Comparison of ENCODE assay signal across 8 mouse cellular contexts in the genomic region with DNA sequence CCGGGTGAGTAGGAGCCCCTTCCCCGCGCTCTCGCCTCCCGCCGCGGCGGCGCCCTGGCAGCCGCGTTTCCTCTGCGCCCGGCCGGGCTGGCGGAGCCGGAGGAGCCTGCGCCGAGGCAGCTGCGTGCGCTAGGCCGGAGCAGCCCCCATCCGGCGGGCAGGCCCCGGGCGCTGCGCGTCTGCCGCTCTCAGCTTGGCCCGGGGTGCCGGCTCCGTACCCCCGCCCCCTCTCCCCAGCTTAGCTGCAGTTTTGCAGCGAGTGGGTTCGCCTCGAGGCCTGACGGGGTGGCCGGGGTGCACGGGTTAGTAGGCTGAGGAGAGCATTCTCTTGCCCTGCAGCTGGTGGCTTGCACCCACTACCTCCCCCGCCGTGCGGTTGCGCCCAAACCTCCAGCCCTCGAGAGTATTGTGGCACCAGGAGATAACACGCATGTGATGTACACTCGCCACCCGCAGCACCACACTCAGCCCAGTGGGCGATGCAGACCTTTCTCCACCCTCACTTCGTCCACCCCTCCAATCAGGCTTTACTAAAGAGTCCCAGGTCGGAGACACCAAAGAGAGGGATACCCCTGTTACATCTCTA. TPM values are rescaled to one million over a fixed set of nuclear protein-coding genes. Genes with fewer than 3 reads are reported as not detected.
A peak's percentile ranks its signal among the peaks of the same experiment; 100 is the strongest.
DNase-seq lines count a peak whose midpoint lies in the region; ATAC-seq and TF ChIP-seq lines count a peak whose summit lies in the region.

No protein-coding gene starts in this region.

- 1% methylated on average over 38 of the region's 49 CpGs for WGBS in small intestine, adult 2 months

- no peaks in the 10 kb centered on the region for H3K36me3 ChIP-seq in small intestine, adult 2 months (ENCODE audit: control insufficient read depth, insufficient read depth, low read length)

- DNase-seq in cerebellum, postnatal 25 days = no peak
- DNase-seq in embryo, embryonic 10.5 days (ENCODE audit: low spot score) = peak; percentile 52
- peak; percentile 54 for DNase-seq in gastrocnemius, postnatal 14 days
- DNase-seq in left cerebral cortex, postnatal 4 days = peak; percentile 53

- TF ChIP-seq CTCF in small intestine, adult 2 months (IDR thresholded peaks at IDR 0.05; ENCODE audit: extremely low read depth, insufficient read length, insufficient replicate concordance, low read depth, low read length) = no peak

- H3K27me3 ChIP-seq in small intestine, adult 2 months (ENCODE audit: control insufficient read depth, insufficient read depth, low read length) = no peaks in the 10 kb centered on the region

- peaks cover 5% of the 10 kb centered on the region; the same call in 1 of the 2 replicates for H3K4me1 ChIP-seq in small intestine, adult 2 months (ENCODE audit: control insufficient read depth, insufficient read depth, insufficient read length, low read length)

- H3K4me3 ChIP-seq in small intestine, adult 2 months (ENCODE audit: low read depth, low read length) = peak overlapping the region; percentile 95

- intact Hi-C loops in gastrocnemius, postnatal 14 days (cut with DNase I; ENCODE audit: low total_unique reads) = no loop called here
- intact Hi-C loops in left cerebral cortex, postnatal 4 days (cut with DNase I) = no loop called here

- peak overlapping the region; percentile 65 for H3K27ac ChIP-seq in small intestine, adult 2 months (ENCODE audit: insufficient read depth, low read depth, low read length)

- no peak for TF ChIP-seq POLR2A in small intestine, adult 2 months (IDR thresholded peaks at IDR 0.05; ENCODE audit: low read depth, low read length)

- ATAC-seq in cerebellum, adult (ENCODE audit: insufficient number of reproducible peaks, low FRiP score, low TSS enrichment) = peak; percentile 49; the same call in 1 of the 2 replicates
- peak; percentile 23 for ATAC-seq in inflammation-experienced regulatory T-cells, adult 6 months
- ATAC-seq in megakaryocyte-erythroid progenitor cell, adult 5-6 weeks (replicated peaks; ENCODE audit: low FRiP score, low TSS enrichment, poor library complexity, severe bottlenecking) = peak; percentile 82

RNA-seq across cellular contexts. Expression of a gene that starts 0.8 kb away (rescaled TPM):
- total RNA-seq in gastrocnemius, postnatal 14 days (2021) = 10 to 100 TPM; 42.0 to 43.1 TPM
- polyA plus RNA-seq in inflammation-experienced regulatory T-cells, adult 6 months (2017; shearing (Covaris generic)) = 10 to 100 TPM in 2 of 3 experiments, 1 to 10 TPM in 1; 5.3 to 13.4 (median 11.7) TPM
- total RNA-seq in left cerebral cortex, postnatal 4 days (2021) = 10 to 100 TPM; 50.8 to 53.1 TPM
- 43.0 and 54.5 TPM in 2 replicates for total RNA-seq in megakaryocyte-erythroid progenitor cell, adult 5-6 weeks (2014; fragmentation: Nextera tagmentation)
- 27.4 and 28.2 TPM in 2 replicates for total RNA-seq in megakaryocyte-erythroid progenitor cell, adult 5-6 weeks (2017)
- 12.4 and 25.1 TPM in 2 replicates for polyA plus RNA-seq in small intestine, adult 2 months (2012; rRNA removed)

RNA-seq across cellular contexts. Expression of a gene that starts 10.1 kb away (rescaled TPM):
- total RNA-seq in gastrocnemius, postnatal 14 days (2021) = under 1 TPM; 0.24 to 0.25 TPM
- 1 to 10 TPM; 2.7 to 6.6 (median 6.6) TPM for polyA plus RNA-seq in inflammation-experienced regulatory T-cells, adult 6 months (2017; shearing (Covaris generic))
- 1 to 10 TPM; 1.8 to 2.2 TPM for total RNA-seq in left cerebral cortex, postnatal 4 days (2021)
- 7.1 and 7.5 TPM in 2 replicates for total RNA-seq in megakaryocyte-erythroid progenitor cell, adult 5-6 weeks (2014; fragmentation: Nextera tagmentation)
- total RNA-seq in megakaryocyte-erythroid progenitor cell, adult 5-6 weeks (2017) = 1.5 TPM in 1 of 2 replicates, not detected in the other
- polyA plus RNA-seq in small intestine, adult 2 months (2012; rRNA removed) = 0.05 TPM in 1 of 2 replicates, not detected in the other

RNA-seq across cellular contexts. Expression of a gene that starts 46.6 kb away (rescaled TPM):
- total RNA-seq in gastrocnemius, postnatal 14 days (2021) = 100 to 1,000 TPM; 149 to 153 TPM
- 100 to 1,000 TPM; 114 to 161 (median 126) TPM for polyA plus RNA-seq in inflammation-experienced regulatory T-cells, adult 6 months (2017; shearing (Covaris generic))
- total RNA-seq in left cerebral cortex, postnatal 4 days (2021) = 100 to 1,000 TPM in 1 of 2 experiments, 10 to 100 TPM in 1; 96.0 to 104 TPM
- total RNA-seq in megakaryocyte-erythroid progenitor cell, adult 5-6 weeks (2014; fragmentation: Nextera tagmentation) = 120 and 179 TPM in 2 replicates
- 189 and 190 TPM in 2 replicates for total RNA-seq in megakaryocyte-erythroid progenitor cell, adult 5-6 weeks (2017)
- 61.3 and 68.9 TPM in 2 replicates for polyA plus RNA-seq in small intestine, adult 2 months (2012; rRNA removed)

Comparison
In these comparisons a context has a peak if more than half of its experiments do, and no peak if none do; other contexts are left out.
1. ATAC-seq: peak in every context shown above with its lines; median percentile 82 in megakaryocyte-erythroid progenitor cell, adult 5-6 weeks; 49 in cerebellum, adult; 23 in inflammation-experienced regulatory T-cells, adult 6 months.
2. DNase-seq: peak in embryo, embryonic 10.5 days (single experiment), gastrocnemius, postnatal 14 days (single experiment) and left cerebral cortex, postnatal 4 days (single experiment); none in cerebellum, postnatal 25 days (0 of 2).